ENCODE assay signal across 8 mouse cellular contexts in the genomic region with DNA sequence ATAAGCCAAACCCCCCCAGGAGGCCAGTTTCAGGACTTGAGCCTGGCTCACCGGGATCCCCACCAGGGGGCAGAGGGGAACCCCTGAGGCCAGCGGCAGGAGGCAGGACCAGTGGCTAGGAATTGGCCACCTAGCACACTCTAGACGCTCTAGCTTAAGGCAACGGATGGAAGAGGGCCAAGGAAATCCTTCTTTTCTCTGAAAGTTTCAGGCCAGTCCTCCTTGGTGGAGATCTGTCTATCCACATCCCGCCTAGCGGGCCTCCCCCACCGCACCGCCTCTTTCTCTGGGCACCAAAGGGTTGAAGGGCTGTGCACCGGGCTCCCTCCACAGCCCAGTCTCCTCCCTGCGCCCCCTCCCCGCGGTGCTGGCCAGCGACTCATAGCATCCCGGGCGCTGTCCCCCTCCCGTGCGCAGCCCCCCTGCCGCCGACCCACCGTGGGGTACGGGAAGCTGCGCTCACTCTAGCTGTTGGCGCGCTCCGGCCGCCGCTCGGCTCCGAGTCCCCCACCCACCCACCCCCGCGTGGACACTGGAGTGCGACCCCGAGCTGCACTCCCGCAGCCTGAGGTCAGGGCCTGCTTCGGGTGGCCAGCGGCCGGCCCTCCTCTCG. TPM values are rescaled to one million over a fixed set of nuclear protein-coding genes. Genes with fewer than 3 reads are reported as not detected.
A peak's percentile ranks its signal among the peaks of the same experiment; 100 is the strongest.
DNase-seq lines count a peak whose midpoint lies in the region; ATAC-seq and TF ChIP-seq lines count a peak whose summit lies in the region.

No protein-coding gene starts in this region.

- H3K27ac ChIP-seq in ES-Bruce4 (ENCODE audit: insufficient read depth, low read length), result no peak overlapping the region
- peak overlapping the region; percentile 85 for H3K27ac ChIP-seq in forebrain, postnatal 0 days (ENCODE audit: low read depth, low read length)
- H3K27ac ChIP-seq in liver, embryonic 16.5 days (ENCODE audit: low read length), result no peak overlapping the region
- peak overlapping the region; percentile 96 for H3K27ac ChIP-seq in neural tube, embryonic 13.5 days (replicated peaks)

- WGBS in forebrain, postnatal 0 days, result 3% methylated on average over 32 of the region's 38 CpGs
- WGBS in liver, embryonic 16.5 days (ENCODE audit: insufficient replicate concordance), result under 1% methylated on average over 33 of the region's 38 CpGs
- WGBS in neural tube, embryonic 13.5 days, result 1% methylated on average over 36 of the region's 38 CpGs

- peak overlapping the region; percentile 44 for H3K9ac ChIP-seq in ES-Bruce4 (ENCODE audit: low read depth, poor library complexity, severe bottlenecking)
- peak overlapping the region; percentile 73 for H3K9ac ChIP-seq in forebrain, postnatal 0 days
- H3K9ac ChIP-seq in liver, embryonic 16.5 days (ENCODE audit: low read depth, low read length), result peak overlapping the region; percentile 37; the same call in 1 of the 2 replicates
- H3K9ac ChIP-seq in neural tube, embryonic 13.5 days, result peak overlapping the region; percentile 89

- H3K4me2 ChIP-seq in forebrain, postnatal 0 days (ENCODE audit: low read depth), result peak overlapping the region; percentile 91
- peak overlapping the region; percentile 88 for H3K4me2 ChIP-seq in liver, embryonic 16.5 days (ENCODE audit: low read depth, low read length)
- H3K4me2 ChIP-seq in neural tube, embryonic 13.5 days, result peak overlapping the region; percentile 80

- H3K27me3 ChIP-seq in ES-Bruce4 (ENCODE audit: control insufficient read depth, insufficient read depth, low read length, poor library complexity, severe bottlenecking), result no peaks in the 10 kb centered on the region; the same call in 1 of the 2 replicates
- H3K27me3 ChIP-seq in forebrain, postnatal 0 days (ENCODE audit: insufficient read depth, low read length), result no peaks in the 10 kb centered on the region
- H3K27me3 ChIP-seq in liver, embryonic 16.5 days (ENCODE audit: control insufficient read depth, insufficient read depth, low read depth, low read length), result peaks cover 19% of the 10 kb centered on the region
- no peaks in the 10 kb centered on the region for H3K27me3 ChIP-seq in neural tube, embryonic 13.5 days

- intact Hi-C loops in heart, postnatal 25 days (cut with DNase I), result loop anchor here (5.0 kb wide), 1 partner anchor 125 kb away; no protein-coding TSS in a partner anchor

- H3K36me3 ChIP-seq in ES-Bruce4 (ENCODE audit: control insufficient read depth, insufficient read depth, low read length, poor library complexity, severe bottlenecking), result no peaks in the 10 kb centered on the region
- H3K36me3 ChIP-seq in forebrain, postnatal 0 days (ENCODE audit: insufficient read depth), result no peaks in the 10 kb centered on the region
- H3K36me3 ChIP-seq in liver, embryonic 16.5 days (ENCODE audit: control insufficient read depth, insufficient read depth), result no peaks in the 10 kb centered on the region
- H3K36me3 ChIP-seq in neural tube, embryonic 13.5 days, result no peaks in the 10 kb centered on the region

- TF ChIP-seq EP300 in ES-Bruce4 (IDR thresholded peaks at IDR 0.05; ENCODE audit: insufficient read depth, low read depth, low read length), result no peak

- peak; percentile 63 for ATAC-seq in forebrain, postnatal 0 days
- ATAC-seq in liver, embryonic 16.5 days (ENCODE audit: low read depth), result peak; percentile 42; the same call in 1 of the 2 replicates
- ATAC-seq in neural tube, embryonic 13.5 days (ENCODE audit: low read depth), result peak; percentile 79

- H3K4me3 ChIP-seq in ES-Bruce4 (ENCODE audit: low read depth, low read length), result 0 out of 2 replicates have a peak overlapping the region, but pooled peaks have one; percentile 6
- H3K4me3 ChIP-seq in forebrain, postnatal 0 days (ENCODE audit: low read depth, low read length), result peak overlapping the region; percentile 62
- H3K4me3 ChIP-seq in liver, embryonic 16.5 days (ENCODE audit: low read depth, low read length), result peak overlapping the region; percentile 64
- peak overlapping the region; percentile 67 for H3K4me3 ChIP-seq in neural tube, embryonic 13.5 days

- peak; percentile 21 for TF ChIP-seq CTCF in ES-Bruce4 (IDR thresholded peaks at IDR 0.05; ENCODE audit: low read depth, low read length)
- peak; percentile 68 for TF ChIP-seq CTCF in forebrain, postnatal 0 days (IDR thresholded peaks at IDR 0.05; ENCODE audit: low read depth)

- no peaks in the 10 kb centered on the region for H3K4me1 ChIP-seq in ES-Bruce4 (ENCODE audit: control insufficient read depth, insufficient read depth, low read length)
- H3K4me1 ChIP-seq in forebrain, postnatal 0 days (ENCODE audit: insufficient read depth), result no peaks in the 10 kb centered on the region
- H3K4me1 ChIP-seq in liver, embryonic 16.5 days (ENCODE audit: control insufficient read depth, low read depth, low read length), result no peaks in the 10 kb centered on the region; the same call in 1 of the 2 replicates
- peaks cover 23% of the 10 kb centered on the region for H3K4me1 ChIP-seq in neural tube, embryonic 13.5 days (replicated peaks)

- H3K9me3 ChIP-seq in ES-Bruce4 (replicated peaks; ENCODE audit: control insufficient read depth, insufficient read depth, low read length, poor library complexity, severe bottlenecking), result no peaks in the 10 kb centered on the region
- H3K9me3 ChIP-seq in forebrain, postnatal 0 days (ENCODE audit: low read length), result no peaks in the 10 kb centered on the region
- no peaks in the 10 kb centered on the region for H3K9me3 ChIP-seq in liver, embryonic 16.5 days (replicated peaks; ENCODE audit: control insufficient read depth, low read length)
- H3K9me3 ChIP-seq in neural tube, embryonic 13.5 days, result no peaks in the 10 kb centered on the region

- DNase-seq in cerebellum, adult 18-20 months, result peak; percentile 50 to 59
- peak; percentile 68 for DNase-seq in forebrain, postnatal 0 days
- DNase-seq in heart, postnatal 25 days (ENCODE audit: low spot score), result peak; percentile 38
- DNase-seq in kidney, postnatal 4 days, result peak; percentile 84 to 90
- peak; percentile 19 for DNase-seq in thymus, postnatal 14 days

- TF ChIP-seq POLR2A in ES-Bruce4 (IDR thresholded peaks at IDR 0.05; ENCODE audit: insufficient read depth, low read length), result no peak

RNA-seq across cellular contexts. Expression of a gene that starts 0.4 kb away (rescaled TPM):
- 0.16 TPM in 1 of 2 replicates, not detected in the other for polyA plus RNA-seq in ES-Bruce4 (2011; ENCODE audit: insufficient read depth, insufficient read length, low read depth, missing spikeins)
- 31.7 and 40.6 TPM in 2 replicates for total RNA-seq in forebrain, postnatal 0 days (2014; rRNA removed)
- 15.3 and 27.0 TPM in 2 replicates for polyA plus RNA-seq in forebrain, postnatal 0 days (2015; fragmentation: Nextera tagmentation; extraction: Ambion mirVana)
- 1 to 10 TPM; 2.5 to 2.8 TPM for total RNA-seq in heart, postnatal 25 days (2021)
- polyA plus RNA-seq in liver, embryonic 16.5 days (2015; fragmentation: Nextera tagmentation; extraction: Ambion mirVana), result 0.34 and 0.40 TPM in 2 replicates
- 11.5 and 14.9 TPM in 2 replicates for polyA plus RNA-seq in neural tube, embryonic 13.5 days (2015; fragmentation: Nextera tagmentation; extraction: Ambion mirVana)

Comparison
In these comparisons a context has a peak if more than half of its experiments do, and no peak if none do; other contexts are left out.
1. H3K27ac ChIP-seq: peak in forebrain, postnatal 0 days (single experiment) and neural tube, embryonic 13.5 days (single experiment); none in ES-Bruce4 (single experiment) and liver, embryonic 16.5 days (single experiment).
2. H3K4me3 ChIP-seq: peak in every context shown above with its lines; median percentile 67 in neural tube, embryonic 13.5 days; 64 in liver, embryonic 16.5 days; 62 in forebrain, postnatal 0 days; 6 in ES-Bruce4.
3. H3K9ac ChIP-seq: peak in every context shown above with its lines; median percentile 89 in neural tube, embryonic 13.5 days; 73 in forebrain, postnatal 0 days; 44 in ES-Bruce4; 37 in liver, embryonic 16.5 days.
4. DNase-seq: peak in every context shown above with its lines; median percentile 87 in kidney, postnatal 4 days; 68 in forebrain, postnatal 0 days; 54 in cerebellum, adult 18-20 months; 38 in heart, postnatal 25 days; 19 in thymus, postnatal 14 days.
5. Peak in every context shown above with its lines, with median percentiles within 50 percentile points of each other: ATAC-seq and H3K4me2 ChIP-seq.